Comparison of ENCODE assay signal across 12 mouse cellular contexts in the genomic region with DNA sequence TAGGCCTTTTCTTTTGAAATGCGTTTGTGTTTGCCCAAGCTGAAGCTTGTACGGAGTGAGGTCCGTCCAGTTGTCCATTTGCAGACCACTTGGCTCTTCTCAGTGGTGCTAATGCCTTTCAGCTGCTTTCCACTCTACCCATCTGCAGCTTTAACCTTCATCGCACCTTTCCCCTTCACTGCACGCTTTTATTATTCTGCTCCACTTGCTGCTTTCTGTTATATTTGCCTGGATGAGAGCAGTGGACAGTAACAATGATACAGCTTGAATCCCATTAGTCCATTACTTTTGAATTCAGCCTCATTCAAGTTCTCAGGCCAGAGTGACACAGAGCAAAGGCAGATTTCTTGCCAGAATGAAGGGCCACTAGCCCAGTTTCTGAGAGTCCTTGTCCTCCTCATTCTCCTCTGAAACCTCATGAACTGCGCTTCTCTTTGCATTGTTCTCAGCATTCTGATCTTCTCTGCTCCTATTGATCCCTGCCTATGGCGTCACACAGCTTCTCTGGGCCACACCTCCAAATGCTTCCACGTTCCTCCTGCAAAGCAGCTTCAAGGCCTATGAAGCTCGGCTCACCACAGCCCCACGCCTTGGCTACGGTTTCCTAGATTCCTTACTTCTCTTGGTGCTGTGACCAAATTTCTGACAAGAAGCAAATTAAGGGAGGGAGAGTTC. TPM values are rescaled to one million over a fixed set of nuclear protein-coding genes. Genes with fewer than 3 reads are reported as not detected.
DNase-seq lines count a peak whose midpoint lies in the region; ATAC-seq lines count a peak whose summit lies in the region.
"Had no signal": no experiment of that assay in that cellular context is flagged by ENCODE, and none has a peak within 500 bp of the region (broad histone marks: within the 10 kb centered on the region; RNA-seq: fewer than 3 reads in every experiment).

No protein-coding gene starts in this region.

- no peaks in the 10 kb centered on the region for H3K36me3 ChIP-seq in hindbrain, embryonic 16.5 days (ENCODE audit: control insufficient read depth, insufficient read depth, low read length)
- no peaks in the 10 kb centered on the region for H3K36me3 ChIP-seq in hindbrain, embryonic 14.5 days (replicated peaks; ENCODE audit: control insufficient read depth, insufficient read depth)
- H3K36me3 ChIP-seq in forebrain, embryonic 13.5 days (ENCODE audit: poor library complexity, severe bottlenecking) = no peaks in the 10 kb centered on the region

- no peaks in the 10 kb centered on the region for H3K9me3 ChIP-seq in hindbrain, embryonic 16.5 days (ENCODE audit: control insufficient read depth, low read length)
- H3K9me3 ChIP-seq in hindbrain, embryonic 14.5 days (ENCODE audit: control insufficient read depth, low read length) = no peaks in the 10 kb centered on the region
- H3K9me3 ChIP-seq in forebrain, embryonic 13.5 days (replicated peaks) = no peaks in the 10 kb centered on the region

- DNase-seq in hindbrain, embryonic 14.5 days (ENCODE audit: low spot score) = no peak
- DNase-seq in cerebellum, postnatal 14 days = peak; percentile 9 to 30
- DNase-seq in retina, adult 2 months (ENCODE audit: low read depth, low spot score) = peak; percentile 16
- no peak for DNase-seq in layer of hippocampus, adult 18-20 months (ENCODE audit: low spot score in 2 of 2)
- no peak for DNase-seq in B cell, adult 2 months
- DNase-seq in thymus, postnatal 0 days (ENCODE audit: low spot score) = no peak
- DNase-seq: heart, adult 2 months; heart, postnatal 36 days; kidney, adult 9 months; liver had no signal

- WGBS in hindbrain, embryonic 16.5 days = 32% methylated on average over 11 of the region's 11 CpGs
- WGBS in hindbrain, embryonic 14.5 days = 35% methylated on average over 11 of the region's 11 CpGs
- 26% methylated on average over 11 of the region's 11 CpGs for WGBS in forebrain, embryonic 13.5 days

- H3K27ac ChIP-seq in hindbrain, embryonic 16.5 days (ENCODE audit: low read depth, low read length) = peak overlapping the region; percentile 29; the same call in 1 of the 2 replicates
- no peak overlapping the region for H3K27ac ChIP-seq in hindbrain, embryonic 14.5 days
- H3K27ac ChIP-seq in forebrain, embryonic 13.5 days = no peak overlapping the region
- H3K27ac ChIP-seq: heart, adult 2 months had no signal

- ATAC-seq in hindbrain, embryonic 16.5 days = peak; percentile 52; the same call in 1 of the 2 replicates
- no peak for ATAC-seq in hindbrain, embryonic 14.5 days (ENCODE audit: low FRiP score)
- ATAC-seq in forebrain, embryonic 13.5 days = 0 out of 2 replicates have a peak, but pooled peaks have one; percentile 10

- H3K27me3 ChIP-seq in hindbrain, embryonic 16.5 days (replicated peaks; ENCODE audit: control insufficient read depth, insufficient read depth, low read length) = no peaks in the 10 kb centered on the region
- no peaks in the 10 kb centered on the region for H3K27me3 ChIP-seq in hindbrain, embryonic 14.5 days (ENCODE audit: control insufficient read depth, insufficient read depth, low read length)
- no peaks in the 10 kb centered on the region for H3K27me3 ChIP-seq in forebrain, embryonic 13.5 days

- no peak overlapping the region for H3K9ac ChIP-seq in hindbrain, embryonic 16.5 days (ENCODE audit: low read depth, low read length)
- H3K9ac ChIP-seq in hindbrain, embryonic 14.5 days = no peak overlapping the region
- no peak overlapping the region for H3K9ac ChIP-seq in forebrain, embryonic 13.5 days

- H3K4me1 ChIP-seq in hindbrain, embryonic 16.5 days (ENCODE audit: control insufficient read depth, insufficient read depth, low read depth, low read length) = 0 out of 2 replicates have a peak, but pooled peaks cover 5% of the 10 kb centered on the region
- no peaks in the 10 kb centered on the region for H3K4me1 ChIP-seq in hindbrain, embryonic 14.5 days (replicated peaks; ENCODE audit: control insufficient read depth, insufficient read depth, low read length)
- H3K4me1 ChIP-seq in forebrain, embryonic 13.5 days = peaks cover 9% of the 10 kb centered on the region

- H3K4me3 ChIP-seq in hindbrain, embryonic 16.5 days (ENCODE audit: low read length) = no peak overlapping the region
- H3K4me3 ChIP-seq in hindbrain, embryonic 14.5 days (replicated peaks; ENCODE audit: low read length) = no peak overlapping the region
- no peak overlapping the region for H3K4me3 ChIP-seq in forebrain, embryonic 13.5 days
- H3K4me3 ChIP-seq: heart, adult 2 months had no signal

- H3K4me2 ChIP-seq in hindbrain, embryonic 16.5 days (ENCODE audit: low read length) = no peak overlapping the region
- no peak overlapping the region for H3K4me2 ChIP-seq in hindbrain, embryonic 14.5 days (replicated peaks)
- H3K4me2 ChIP-seq in forebrain, embryonic 13.5 days = no peak overlapping the region

RNA-seq across cellular contexts. Expression of a gene that starts 28.9 kb away (rescaled TPM):
- polyA plus RNA-seq in hindbrain, embryonic 16.5 days (2015; fragmentation: Nextera tagmentation; extraction: Ambion mirVana) = 26.2 and 27.6 TPM in 2 replicates
- polyA plus RNA-seq in hindbrain, embryonic 14.5 days (2014; fragmentation: Nextera tagmentation; extraction: Ambion mirVana) = 24.8 and 24.9 TPM in 2 replicates
- polyA plus RNA-seq in forebrain, embryonic 13.5 days (2015; fragmentation: Nextera tagmentation; extraction: Ambion mirVana) = 21.1 and 25.4 TPM in 2 replicates
- total RNA-seq in layer of hippocampus, adult 18-20 months (2021) = 10 to 100 TPM; 35.9 to 41.6 TPM
- 13.3 and 14.4 TPM in 2 replicates for polyA plus RNA-seq in thymus, postnatal 0 days (2015; fragmentation: Nextera tagmentation; extraction: Ambion mirVana)

Comparison
In these comparisons a context has a peak if more than half of its experiments do, and no peak if none do; other contexts are left out.
1. DNase-seq: peak in cerebellum, postnatal 14 days (2 of 2) and retina, adult 2 months (single experiment); none in hindbrain, embryonic 14.5 days (single experiment), layer of hippocampus, adult 18-20 months (0 of 2), B cell, adult 2 months (0 of 2) and thymus, postnatal 0 days (single experiment).